Mouse (Mus musculus): ENCODE measurements around the gene Tmem260.
"Not testable (repeated sequence)": the region's sequence is repeated elsewhere in the genome, so short reads cannot be mapped to it uniquely, and the experiment has no call there.

Gene Tmem260

DNA sequence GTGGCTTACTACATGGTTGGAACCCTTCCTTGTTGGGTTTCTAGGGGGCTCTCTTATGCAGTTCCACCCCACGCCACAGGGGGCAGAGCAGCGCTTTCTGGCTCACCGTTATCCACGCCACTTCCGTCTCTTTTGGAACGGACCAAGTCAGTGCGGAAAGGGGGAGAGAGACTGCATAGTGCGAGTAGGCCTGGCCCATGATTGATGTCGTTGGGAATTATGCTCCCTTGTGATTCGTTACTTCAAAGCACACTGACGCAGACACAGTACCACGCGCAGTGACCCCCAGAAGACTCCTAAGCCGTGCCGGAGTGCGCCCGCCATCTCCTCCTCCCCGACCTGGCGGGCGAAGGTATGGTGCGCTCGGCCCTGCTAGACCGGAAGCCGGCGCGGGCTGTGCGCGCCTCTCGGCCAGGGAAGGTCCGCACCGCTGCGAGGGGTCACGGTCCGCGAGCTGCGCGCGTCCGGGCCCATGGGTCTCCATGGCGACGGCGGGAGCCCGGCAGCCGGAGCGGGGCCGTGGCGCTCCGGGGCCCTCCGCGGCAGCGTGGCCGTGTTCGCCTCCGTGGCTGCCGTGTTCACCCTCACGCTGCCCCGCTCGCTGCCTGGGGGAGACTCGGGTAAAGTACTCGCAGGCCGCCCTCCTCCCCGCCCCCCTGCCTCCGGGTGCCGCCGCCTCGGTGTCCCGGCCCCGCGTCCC, at the start of gene Tmem260:
Gene Tmem260, plus strand, starts transcription at position 141 of the 700 bp plus-strand sequence.
- DNase-seq, result peak; percentile 74 to 82

DNA sequence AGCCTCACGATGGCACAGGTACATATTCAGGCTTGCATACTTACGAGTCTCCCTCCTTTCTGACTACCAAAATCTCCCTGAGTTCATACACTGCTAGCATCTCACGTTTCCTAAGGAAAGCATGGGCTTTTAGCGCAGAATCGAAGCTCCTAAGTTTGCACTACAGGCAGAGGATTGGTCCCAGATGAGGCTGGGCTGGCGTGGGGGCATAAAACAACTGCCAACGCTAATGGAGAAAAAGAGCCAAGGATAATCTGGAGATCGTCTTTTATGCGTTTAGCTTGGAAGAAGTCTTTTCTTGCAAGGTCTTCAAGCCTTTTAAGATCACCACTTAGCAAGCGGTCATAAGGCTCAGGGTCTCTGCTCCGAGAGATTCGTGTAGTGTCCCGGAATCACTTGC, 39.8 kb upstream of the Tmem260 start:
- no peak for DNase-seq

DNA sequence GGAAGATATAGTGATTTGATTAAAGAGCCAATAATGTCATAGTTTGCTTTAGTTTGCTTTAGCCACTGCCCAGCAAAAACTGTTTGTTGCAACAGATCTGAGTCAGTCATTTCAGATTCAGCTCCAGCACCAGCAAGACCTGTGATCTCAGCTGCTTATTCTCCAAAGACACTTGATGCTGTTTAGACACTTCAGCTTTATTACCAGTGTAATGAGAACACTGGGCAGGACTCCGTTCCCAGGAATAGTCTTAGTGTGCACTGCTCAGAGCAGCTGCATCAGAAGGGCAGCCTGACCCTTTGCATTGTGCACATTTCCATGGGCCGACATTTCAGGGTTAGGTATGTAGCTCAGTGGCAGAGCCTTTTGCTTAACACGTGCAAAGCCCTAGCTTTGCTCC, 28.9 kb upstream of the Tmem260 start:
- no peak for DNase-seq

- DNase-seq, result no peak
These were observed 27.7 kb upstream of the Tmem260 start for GRCm38 (mm10) chr14:48418264-48418663.

GRCm38 (mm10) chr14:48418672-48419071, 27.3 kb upstream of the Tmem260 start:
- DNase-seq, result no peak

- DNase-seq, result peak; percentile 17 to 18
These were observed 24.4 kb upstream of the Tmem260 start for GRCm38 (mm10) chr14:48421476-48421875.

GRCm38 (mm10) chr14:48421996-48422395, 23.9 kb upstream of the Tmem260 start:
- DNase-seq, result peak; percentile 56 to 79

GRCm38 (mm10) chr14:48422436-48422835, 23.5 kb upstream of the Tmem260 start:
- DNase-seq, result peak; percentile 19 to 29

- peak in 1 of 2 experiments; percentile 26 for DNase-seq
These were observed 23.0 kb upstream of the Tmem260 start for GRCm38 (mm10) chr14:48422901-48423300.

GRCm38 (mm10) chr14:48431978-48432377, 13.9 kb upstream of the Tmem260 start:
- DNase-seq, result no peak

DNA sequence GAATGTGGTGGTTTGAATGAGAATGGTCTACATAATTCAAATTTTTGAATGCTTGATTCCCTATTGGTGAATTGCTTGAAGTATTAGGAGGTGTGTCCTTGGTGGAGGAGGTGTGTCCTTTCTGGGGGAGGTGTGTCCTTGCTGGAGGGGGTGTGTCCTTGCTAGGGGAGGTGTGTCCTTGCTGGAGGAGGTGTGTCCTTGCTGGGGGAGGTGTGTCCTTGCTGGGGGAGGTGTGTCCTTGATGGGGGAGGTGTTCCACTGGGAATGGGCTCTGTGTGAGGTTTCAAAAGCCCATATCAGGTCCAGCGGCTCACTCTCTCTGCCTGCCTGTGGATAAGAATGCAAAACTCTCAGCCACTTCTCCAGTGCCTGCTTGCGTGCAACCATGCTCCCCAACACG, 2.1 kb upstream of the Tmem260 start:
- no peak for DNase-seq

- no peak for DNase-seq
These were observed 6.1 kb downstream of the Tmem260 start for GRCm38 (mm10) chr14:48451966-48452407.

- DNase-seq, result no peak
These were observed 7.5 kb downstream of the Tmem260 start for GRCm38 (mm10) chr14:48453411-48453810.

GRCm38 (mm10) chr14:48456305-48457092, 10.6 kb downstream of the Tmem260 start:
- DNase-seq, result no peak

DNA sequence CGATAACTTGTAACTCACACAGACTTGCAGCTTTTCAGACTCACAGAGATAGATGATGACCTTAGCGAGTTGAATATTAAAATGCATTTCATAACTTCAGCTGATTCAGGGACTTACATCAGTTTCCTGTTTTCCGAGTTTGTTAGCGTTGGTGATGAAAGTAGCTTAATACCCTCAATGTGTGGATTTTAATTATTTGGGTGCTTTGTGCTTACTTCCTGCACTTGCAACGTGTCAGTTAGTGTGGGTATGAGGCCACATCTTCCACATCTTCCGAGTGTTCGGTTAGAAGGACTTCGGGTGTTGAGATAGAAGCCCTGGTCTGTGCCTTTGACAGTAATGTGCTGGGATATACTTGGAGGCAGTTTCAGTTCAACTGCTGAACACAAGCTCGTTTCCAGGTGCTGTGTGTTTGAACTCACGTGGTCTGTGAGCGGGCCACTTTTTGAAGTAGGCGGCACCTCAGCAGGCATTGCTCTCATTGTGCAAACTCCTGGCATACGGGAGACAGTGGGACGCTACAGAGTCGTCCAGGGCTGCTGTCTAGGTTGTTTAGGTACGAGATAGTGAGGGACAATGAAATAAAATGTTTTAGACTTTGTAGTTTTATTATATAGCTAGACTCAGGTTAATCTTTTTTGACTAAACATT, 11.5 kb downstream of the Tmem260 start:
- DNase-seq, result no peak

DNA sequence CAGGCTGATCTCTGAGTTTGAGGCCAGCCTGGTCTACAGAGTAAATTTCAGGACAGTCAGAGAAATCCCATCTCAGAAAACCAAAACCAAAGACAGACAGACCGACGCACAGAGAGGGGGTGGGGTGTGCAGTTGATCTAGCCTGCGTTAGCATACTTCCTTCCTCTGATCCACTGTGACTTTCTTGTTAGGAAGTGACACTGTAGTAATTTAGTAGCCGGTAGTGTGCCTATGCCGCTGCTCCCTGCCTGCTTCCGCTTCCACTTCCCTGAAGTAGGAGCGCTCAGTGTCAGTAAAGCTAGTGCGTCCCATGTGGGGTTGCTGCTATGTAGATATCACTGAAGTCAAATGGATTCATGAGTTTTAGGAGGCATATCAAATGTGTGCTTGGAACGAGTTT, 13.0 kb downstream of the Tmem260 start:
- DNase-seq, result no peak

DNA sequence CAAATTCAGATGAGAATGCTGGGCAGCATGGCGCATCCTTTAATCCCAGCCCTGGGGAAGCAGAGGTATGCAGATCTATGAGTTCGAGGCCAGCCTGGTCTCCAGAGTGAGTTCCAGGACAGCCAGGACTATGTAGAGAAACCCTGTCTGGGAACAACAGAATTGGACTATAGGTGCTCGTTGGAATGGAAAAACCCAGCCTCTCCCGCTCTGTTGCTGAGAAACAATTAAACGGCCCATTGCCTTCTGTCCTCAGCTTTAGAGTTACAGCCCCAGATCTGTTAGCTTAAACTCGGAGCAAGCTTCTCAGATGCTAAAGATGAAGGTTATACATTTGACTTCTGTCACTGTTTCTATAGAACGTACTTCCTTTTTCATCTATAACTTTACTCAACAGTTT, 22.4 kb downstream of the Tmem260 start:
- DNase-seq, result no peak

GRCm38 (mm10) chr14:48470742-48471487, 25.0 kb downstream of the Tmem260 start:
- DNase-seq, result no peak

DNA sequence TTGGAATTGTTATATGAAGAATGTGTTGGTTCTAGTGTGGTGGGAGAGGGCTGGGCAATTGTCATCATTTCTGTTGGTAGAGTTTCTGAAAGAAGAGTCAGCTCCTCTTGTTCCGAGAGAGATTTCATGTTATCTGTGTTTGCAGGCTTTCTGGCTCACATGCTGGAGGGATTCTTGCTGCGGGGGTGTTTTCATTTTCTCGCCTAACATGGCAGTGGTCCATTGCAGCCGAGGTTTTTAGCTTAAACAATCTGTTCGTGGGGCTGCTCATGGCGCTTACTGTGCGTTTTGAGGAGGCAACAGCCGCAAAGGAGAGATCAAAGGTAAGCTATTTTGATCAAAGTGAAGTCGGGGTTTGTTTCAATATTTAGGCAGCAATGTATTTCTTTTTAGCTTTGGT, 26.3 kb downstream of the Tmem260 start:
- no peak for DNase-seq

GRCm38 (mm10) chr14:48475370-48475769, 29.4 kb downstream of the Tmem260 start:
- no peak for DNase-seq

- DNase-seq, result not testable (repeated sequence)
These were observed 29.9 kb downstream of the Tmem260 start for GRCm38 (mm10) chr14:48475834-48476233.

DNA sequence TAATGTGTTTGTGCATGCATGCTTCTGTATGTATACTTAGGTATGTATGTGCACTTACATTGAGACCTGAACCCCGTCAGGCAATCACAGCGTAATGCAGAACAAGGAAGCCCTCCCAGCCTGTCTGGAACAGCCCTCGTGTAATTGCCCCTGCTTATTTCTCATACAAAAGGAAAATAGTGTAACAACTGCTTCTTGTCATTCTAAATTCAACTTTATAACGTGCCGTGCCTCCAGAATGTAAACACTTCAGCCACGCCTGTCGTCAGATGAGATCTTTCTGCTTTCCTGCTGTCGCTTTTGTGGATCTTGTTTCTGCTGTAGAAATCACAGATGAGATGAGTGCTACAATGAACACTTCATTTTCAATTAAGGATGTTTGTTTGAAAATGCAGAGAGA, 30.4 kb downstream of the Tmem260 start:
- DNase-seq, result no peak

- no peak for DNase-seq
These were observed 35.7 kb downstream of the Tmem260 start for GRCm38 (mm10) chr14:48481591-48481990.
